8 mouse cellular contexts compared by ENCODE assay signal in the genomic region with DNA sequence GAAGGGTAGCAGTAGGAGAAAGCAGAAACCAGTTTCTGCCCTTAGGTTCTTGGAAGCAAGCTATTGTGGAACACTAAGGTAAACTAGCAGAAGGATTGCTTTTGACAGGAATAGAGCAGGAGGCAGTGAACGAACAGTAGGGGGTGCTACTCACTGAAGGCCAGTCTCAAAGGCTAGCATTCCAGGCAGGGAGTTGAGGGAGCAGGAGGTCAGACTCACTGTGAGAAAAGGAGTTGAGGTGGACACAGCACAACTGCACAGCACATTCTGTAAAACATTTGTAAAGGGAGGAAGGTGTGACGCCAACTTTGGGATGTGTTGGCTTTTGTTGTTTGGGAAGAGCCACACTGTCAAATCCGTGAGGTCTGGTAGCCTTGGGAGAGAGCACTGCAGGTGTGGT. TPM values are rescaled to one million over a fixed set of nuclear protein-coding genes. Genes with fewer than 3 reads are reported as not detected.
DNase-seq lines count a peak whose midpoint lies in the region; ATAC-seq lines count a peak whose summit lies in the region.

No protein-coding gene starts in this region.

- no peak overlapping the region for H3K27ac ChIP-seq in midbrain, embryonic 14.5 days (replicated peaks; ENCODE audit: low read depth, low read length)
- no peak overlapping the region for H3K27ac ChIP-seq in midbrain, embryonic 13.5 days
- 0 out of 4 replicates have a peak overlapping the region, but pooled peaks of 1 of the 2 experiments have one; percentile 14 for H3K27ac ChIP-seq in heart, embryonic 14.5 days (replicated peaks in 1 of 2; ENCODE audit: control insufficient read depth in 1 of 2, insufficient read depth in 1 of 2, low read depth in 2 of 2, low read length in 2 of 2)
- H3K27ac ChIP-seq in neural tube, embryonic 13.5 days (replicated peaks) = no peak overlapping the region

- no peak overlapping the region for H3K4me2 ChIP-seq in midbrain, embryonic 14.5 days (ENCODE audit: low read length)
- H3K4me2 ChIP-seq in midbrain, embryonic 13.5 days (replicated peaks) = no peak overlapping the region
- H3K4me2 ChIP-seq in heart, embryonic 14.5 days (ENCODE audit: low read length) = peak overlapping the region; percentile 86
- H3K4me2 ChIP-seq in neural tube, embryonic 13.5 days = peak overlapping the region; percentile 21; the same call in 1 of the 2 replicates

- H3K9me3 ChIP-seq in midbrain, embryonic 14.5 days (ENCODE audit: control insufficient read depth, low read length) = no peaks in the 10 kb centered on the region
- no peaks in the 10 kb centered on the region for H3K9me3 ChIP-seq in midbrain, embryonic 13.5 days
- no peaks in the 10 kb centered on the region for H3K9me3 ChIP-seq in heart, embryonic 14.5 days (ENCODE audit: control insufficient read depth, low read length)
- H3K9me3 ChIP-seq in neural tube, embryonic 13.5 days = no peaks in the 10 kb centered on the region

- ATAC-seq in midbrain, embryonic 14.5 days (ENCODE audit: low FRiP score, low TSS enrichment) = no peak
- no peak for ATAC-seq in midbrain, embryonic 13.5 days
- ATAC-seq in common myeloid progenitor, adult 5-6 weeks (replicated peaks; ENCODE audit: low read depth, poor library complexity, severe bottlenecking) = 0 out of 2 replicates have a peak, but pooled peaks have one; percentile 23
- ATAC-seq in heart, embryonic 14.5 days (ENCODE audit: insufficient number of reproducible peaks, insufficient read depth, low FRiP score, low read depth) = no peak
- ATAC-seq in neural tube, embryonic 13.5 days (ENCODE audit: low read depth) = no peak

- 42% methylated on average over 3 of the region's 3 CpGs for WGBS in midbrain, embryonic 14.5 days
- 37% methylated on average over 3 of the region's 3 CpGs for WGBS in midbrain, embryonic 13.5 days
- WGBS in heart, embryonic 14.5 days = 35% methylated on average over 3 of the region's 3 CpGs
- 40% methylated on average over 3 of the region's 3 CpGs for WGBS in neural tube, embryonic 13.5 days

- H3K9ac ChIP-seq in midbrain, embryonic 14.5 days (replicated peaks; ENCODE audit: low read length) = no peak overlapping the region
- H3K9ac ChIP-seq in midbrain, embryonic 13.5 days (replicated peaks) = no peak overlapping the region
- H3K9ac ChIP-seq in heart, embryonic 14.5 days (ENCODE audit: low read length) = peak overlapping the region; percentile 17; the same call in 1 of the 2 replicates
- H3K9ac ChIP-seq in neural tube, embryonic 13.5 days = no peak overlapping the region

- H3K4me1 ChIP-seq in midbrain, embryonic 14.5 days (ENCODE audit: control insufficient read depth, insufficient read depth, low read length) = peaks cover 7% of the 10 kb centered on the region
- peaks cover 30% of the 10 kb centered on the region for H3K4me1 ChIP-seq in midbrain, embryonic 13.5 days (replicated peaks)
- peaks cover 5 to 20% of the 10 kb centered on the region in 2 experiments for H3K4me1 ChIP-seq in heart, embryonic 14.5 days (ENCODE audit: control insufficient read depth in 2 of 2, insufficient read depth in 2 of 2, low read length in 2 of 2)
- H3K4me1 ChIP-seq in neural tube, embryonic 13.5 days (replicated peaks) = peaks cover 42% of the 10 kb centered on the region

- H3K27me3 ChIP-seq in midbrain, embryonic 14.5 days (ENCODE audit: control insufficient read depth, insufficient read depth, low read length) = no peaks in the 10 kb centered on the region
- no peaks in the 10 kb centered on the region for H3K27me3 ChIP-seq in midbrain, embryonic 13.5 days
- H3K27me3 ChIP-seq in heart, embryonic 14.5 days (ENCODE audit: control insufficient read depth, insufficient read depth, low read length) = no peaks in the 10 kb centered on the region
- H3K27me3 ChIP-seq in neural tube, embryonic 13.5 days = no peaks in the 10 kb centered on the region

- peak; percentile 60 for DNase-seq in midbrain, embryonic 14.5 days
- peak; percentile 71 for DNase-seq in ZHBTc4 (ENCODE audit: low read depth, low spot score)
- peak; percentile 27 to 32 for DNase-seq in layer of hippocampus, adult 8-10 months (ENCODE audit: low spot score in 2 of 2)
- DNase-seq in spleen, postnatal 14 days (ENCODE audit: low spot score in 2 of 2) = no peak

- no peak overlapping the region for H3K4me3 ChIP-seq in midbrain, embryonic 14.5 days (replicated peaks; ENCODE audit: low read depth, low read length)
- no peak overlapping the region for H3K4me3 ChIP-seq in midbrain, embryonic 13.5 days (replicated peaks)
- no peak overlapping the region; a peak in 1 of 4 replicates for H3K4me3 ChIP-seq in heart, embryonic 14.5 days (ENCODE audit: control insufficient read depth in 1 of 2, insufficient read depth in 1 of 2, low read depth in 1 of 2, low read length in 2 of 2)
- no peak overlapping the region for H3K4me3 ChIP-seq in neural tube, embryonic 13.5 days

- no peaks in the 10 kb centered on the region for H3K36me3 ChIP-seq in midbrain, embryonic 14.5 days (ENCODE audit: control insufficient read depth, insufficient read depth, low read length)
- no peaks in the 10 kb centered on the region for H3K36me3 ChIP-seq in midbrain, embryonic 13.5 days
- peaks cover 6% of the 10 kb centered on the region; the same call in 1 of the 2 replicates for H3K36me3 ChIP-seq in heart, embryonic 14.5 days (ENCODE audit: control insufficient read depth, insufficient read depth, low read length)
- 0 out of 2 replicates have a peak, but pooled peaks cover 3% of the 10 kb centered on the region for H3K36me3 ChIP-seq in neural tube, embryonic 13.5 days

RNA-seq across cellular contexts. Expression of a gene that starts 3.0 kb away (rescaled TPM):
- 47.8 and 57.5 TPM in 2 replicates for polyA plus RNA-seq in midbrain, embryonic 14.5 days (2014; fragmentation: Nextera tagmentation; extraction: Ambion mirVana)
- 62.4 and 64.5 TPM in 2 replicates for polyA plus RNA-seq in midbrain, embryonic 13.5 days (2015; fragmentation: Nextera tagmentation; extraction: Ambion mirVana)
- total RNA-seq in common myeloid progenitor, adult 5-6 weeks (2017) = 12.9 and 37.7 TPM in 2 replicates
- polyA plus RNA-seq in heart, embryonic 14.5 days (2014; fragmentation: Nextera tagmentation; extraction: Ambion mirVana) = 30.0 and 31.3 TPM in 2 replicates
- 100 to 1,000 TPM in 2 of 4 experiments, 10 to 100 TPM in 2; 96.1 to 111 (median 104) TPM for total RNA-seq in layer of hippocampus, adult 8-10 months (2022)
- polyA plus RNA-seq in neural tube, embryonic 13.5 days (2015; fragmentation: Nextera tagmentation; extraction: Ambion mirVana) = 60.2 and 62.8 TPM in 2 replicates

Comparison
In these comparisons a context has a peak if more than half of its experiments do, and no peak if none do; other contexts are left out.
1. DNase-seq: peak in midbrain, embryonic 14.5 days (single experiment), ZHBTc4 (single experiment) and layer of hippocampus, adult 8-10 months (2 of 2); none in spleen, postnatal 14 days (0 of 2).
2. H3K4me2 ChIP-seq: peak in heart, embryonic 14.5 days (single experiment) and neural tube, embryonic 13.5 days (single experiment); none in midbrain, embryonic 14.5 days (single experiment) and midbrain, embryonic 13.5 days (single experiment).